Mouse (Mus musculus) brain, embryonic 14.5 days (tissue): Measurements from ENCODE around the gene Arhgap22. TPM values are rescaled to one million over a fixed set of nuclear protein-coding genes. Genes with fewer than 3 reads are reported as not detected.

Experiments used
- DNase-seq: peaks from one replicate; pipeline ENCODE4 v3.0.0-alpha.2; 2011; ENCODE audit warnings: low read depth
- CTCF ChIP-seq: fragments of 200-500 bp; IDR thresholded peaks from 2 replicates; pipeline ENCODE4 v1.5.1; 2012; ENCODE audit warnings: inconsistent platforms, mild to moderate bottlenecking, moderate library complexity, borderline replicate concordance; ENCODE audit not compliant: insufficient read depth, insufficient read length; ENCODE audit errors: extremely low read depth
- POLR2A ChIP-seq: fragments of 200-500 bp; IDR thresholded peaks from 2 replicates; pipeline ENCODE4 v1.6.1; 2012; ENCODE audit warnings: mild to moderate bottlenecking, inconsistent platforms, borderline replicate concordance; ENCODE audit not compliant: poor library complexity, insufficient read depth, insufficient read length, severe bottlenecking; ENCODE audit errors: extremely low read depth
- polyA plus RNA-seq: library from polyadenylated mRNA; depleted of rRNA; stranded (reverse); fragments of >200 nt; gene quantifications from 2 replicates; pipeline ENCODE4 v1.2.3, GENCODE M21; 2012

The Arhgap22 gene
- polyA plus RNA-seq, 1 experiment: 1.9 TPM

DNA sequence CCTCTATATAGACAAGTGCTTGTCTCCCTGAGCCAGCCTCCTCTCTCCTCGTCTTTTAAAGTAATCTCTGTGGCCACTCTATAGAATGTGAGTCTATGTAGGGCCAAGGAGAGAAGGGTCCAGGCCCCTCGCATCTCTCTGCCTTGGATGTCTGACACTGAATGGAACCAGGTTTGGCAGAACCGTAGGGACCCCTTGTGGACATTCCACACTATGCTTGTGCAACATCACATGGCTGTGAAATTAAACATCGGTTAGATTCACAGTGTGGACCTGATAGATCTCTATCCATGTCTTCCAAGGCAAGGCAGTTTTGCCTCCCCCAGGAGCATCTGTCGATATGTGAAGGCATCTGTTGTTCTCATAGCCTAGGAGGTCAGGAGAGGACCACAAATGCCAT is 124.9 kb downstream of the Arhgap22 start:
- no peak for DNase-seq

DNA sequence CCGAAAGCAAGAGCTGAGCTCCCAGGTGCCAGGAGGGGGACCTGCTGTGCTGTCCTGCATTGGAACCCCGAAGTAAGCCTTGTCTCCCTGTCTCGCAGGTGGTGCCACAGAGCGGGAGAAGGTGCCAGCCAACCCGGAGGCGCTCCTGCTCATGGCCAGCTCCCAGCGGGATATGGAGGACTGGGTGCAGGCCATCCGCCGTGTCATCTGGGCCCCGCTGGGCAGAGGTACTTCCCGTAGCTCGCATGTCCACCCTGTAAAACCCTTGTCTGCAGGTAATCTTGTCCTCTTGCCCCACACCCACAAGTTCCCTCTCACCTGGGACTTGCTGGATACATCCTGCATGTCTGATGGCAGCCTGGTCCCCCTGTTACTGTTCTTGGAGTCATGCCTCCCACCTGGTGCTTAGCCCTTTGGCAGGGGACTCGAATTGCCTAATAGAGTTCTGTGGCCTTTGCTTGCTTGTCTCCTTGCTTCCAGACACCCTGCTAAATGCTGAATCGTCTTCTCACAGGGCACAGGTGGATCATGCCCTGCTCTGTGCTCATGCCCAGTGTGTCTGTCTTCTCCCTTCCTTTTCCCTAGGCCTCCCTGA is 129.4 kb downstream of the Arhgap22 start:
- no peak for TF ChIP-seq CTCF
- TF ChIP-seq POLR2A: no peak
- DNase-seq: no peak

More for the DNA sequence above, 124.9 kb downstream of the Arhgap22 start:
- TF ChIP-seq CTCF: peak; percentile 16; the same call in 1 of the 2 replicates
- TF ChIP-seq POLR2A: no peak

DNA sequence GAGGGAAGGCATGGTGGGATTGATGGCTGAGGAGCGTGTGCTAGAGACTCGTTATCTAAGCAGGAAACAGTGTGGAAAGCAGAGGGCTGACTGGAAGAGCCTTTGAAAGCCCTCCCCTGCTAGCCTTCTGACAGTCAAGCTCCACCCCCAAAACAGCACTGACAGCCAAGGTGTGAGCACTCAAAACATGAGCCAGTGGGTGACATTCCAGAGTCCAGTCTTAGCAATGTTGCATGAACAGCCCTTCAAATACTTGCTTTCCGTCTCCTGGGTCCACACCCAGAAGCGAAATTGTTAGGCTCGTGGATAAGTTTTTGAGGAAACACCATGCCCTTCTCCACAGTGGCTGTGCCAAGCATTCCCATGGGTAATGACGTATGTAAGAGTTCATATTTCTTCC is 132.7 kb downstream of the Arhgap22 start:
- no peak for DNase-seq
- TF ChIP-seq POLR2A (no peak), CTCF (no peak)

GRCm38 (mm10) chr14:33347738-33348137 is 133.9 kb downstream of the Arhgap22 start:
- TF ChIP-seq POLR2A: no peak
- no peak for TF ChIP-seq CTCF
- DNase-seq: no peak

GRCm38 (mm10) chr14:33348146-33348545 is 134.3 kb downstream of the Arhgap22 start:
- TF ChIP-seq POLR2A (no peak), CTCF (no peak)
- DNase-seq: no peak

DNA sequence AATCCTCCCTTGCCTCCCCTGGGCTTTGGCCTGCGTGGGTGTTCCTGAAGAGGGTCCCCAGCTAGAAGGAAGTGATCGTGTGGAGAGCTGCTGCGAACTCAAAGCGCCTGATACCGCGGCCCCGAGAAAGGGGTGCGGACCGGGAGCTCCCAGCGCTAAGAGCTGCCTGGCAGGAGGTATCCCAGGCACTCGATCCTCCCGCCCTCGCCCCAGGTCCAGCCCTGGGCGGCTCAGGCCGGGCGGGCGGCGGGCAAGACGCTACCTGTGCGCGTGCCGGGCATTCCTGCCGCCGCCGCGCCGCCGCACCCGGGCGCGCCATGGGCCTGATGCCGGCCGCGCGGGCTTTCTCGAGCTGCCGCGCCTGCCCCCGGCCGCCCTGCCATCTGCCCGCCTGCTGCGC is 137.2 kb downstream of the Arhgap22 start:
- DNase-seq: no peak
- TF ChIP-seq POLR2A (no peak), CTCF (no peak)

DNA sequence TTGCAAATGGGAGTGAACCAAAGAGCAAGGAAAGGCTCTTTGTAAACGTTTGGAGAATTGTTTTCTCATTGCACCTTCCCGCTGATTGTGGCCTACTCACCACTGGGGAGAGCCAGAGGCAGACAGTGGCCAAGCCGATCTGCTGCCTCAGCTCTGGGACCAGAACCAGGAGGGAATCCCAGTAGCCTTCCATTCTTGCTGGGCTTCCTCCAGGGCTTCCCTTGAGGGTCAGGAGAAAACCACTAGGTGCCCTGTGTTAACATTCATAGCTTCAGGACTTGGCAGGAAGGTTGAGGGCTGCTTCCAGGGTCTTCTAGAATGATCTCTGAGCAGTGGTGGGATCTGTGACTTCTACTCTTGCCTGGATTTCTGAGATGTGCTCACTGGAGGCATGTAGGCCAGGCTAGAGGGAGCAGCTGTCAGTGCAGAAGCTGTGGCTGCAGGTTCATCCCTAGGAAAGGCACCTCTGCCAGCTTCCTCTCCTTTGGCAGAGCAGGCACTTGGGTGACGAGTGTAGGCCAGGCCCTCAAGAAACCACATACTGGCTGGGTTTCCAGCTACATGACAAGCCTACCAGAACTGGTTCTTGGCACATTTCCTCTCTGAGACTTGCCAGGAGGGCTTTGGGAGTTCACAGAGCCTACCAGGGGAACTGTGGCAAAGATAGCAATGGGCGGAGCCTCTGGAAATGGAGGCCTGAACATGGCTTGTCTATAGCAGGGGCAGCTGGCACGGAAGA is 138.3 kb downstream of the Arhgap22 start:
- no peak for DNase-seq
- no peak for TF ChIP-seq POLR2A
- TF ChIP-seq CTCF: no peak

GRCm38 (mm10) chr14:33352890-33353289 is 139.1 kb downstream of the Arhgap22 start:
- DNase-seq: no peak
- TF ChIP-seq POLR2A (no peak), CTCF (no peak)

DNA sequence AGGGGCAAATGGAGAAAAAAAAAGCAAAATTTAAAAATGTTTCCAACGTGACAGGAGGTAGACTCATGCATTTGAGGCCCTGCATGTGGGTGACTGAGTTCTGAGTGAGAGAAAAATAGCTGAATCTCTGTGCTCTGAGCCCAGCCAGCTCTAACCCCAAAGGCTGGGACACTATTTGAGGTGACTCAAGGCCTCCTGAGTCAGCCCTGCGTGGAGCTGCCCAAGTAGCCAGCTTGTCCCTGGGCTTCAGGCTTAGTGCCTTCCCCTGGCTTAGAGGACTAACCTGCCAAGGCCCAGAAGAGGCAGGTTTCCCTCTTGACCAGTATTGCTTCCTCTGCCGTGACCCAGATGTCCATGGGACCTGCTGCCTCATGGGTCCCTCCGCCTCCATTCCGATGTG is 141.4 kb downstream of the Arhgap22 start:
- no peak for DNase-seq
- TF ChIP-seq CTCF: no peak
- TF ChIP-seq POLR2A: no peak

DNA sequence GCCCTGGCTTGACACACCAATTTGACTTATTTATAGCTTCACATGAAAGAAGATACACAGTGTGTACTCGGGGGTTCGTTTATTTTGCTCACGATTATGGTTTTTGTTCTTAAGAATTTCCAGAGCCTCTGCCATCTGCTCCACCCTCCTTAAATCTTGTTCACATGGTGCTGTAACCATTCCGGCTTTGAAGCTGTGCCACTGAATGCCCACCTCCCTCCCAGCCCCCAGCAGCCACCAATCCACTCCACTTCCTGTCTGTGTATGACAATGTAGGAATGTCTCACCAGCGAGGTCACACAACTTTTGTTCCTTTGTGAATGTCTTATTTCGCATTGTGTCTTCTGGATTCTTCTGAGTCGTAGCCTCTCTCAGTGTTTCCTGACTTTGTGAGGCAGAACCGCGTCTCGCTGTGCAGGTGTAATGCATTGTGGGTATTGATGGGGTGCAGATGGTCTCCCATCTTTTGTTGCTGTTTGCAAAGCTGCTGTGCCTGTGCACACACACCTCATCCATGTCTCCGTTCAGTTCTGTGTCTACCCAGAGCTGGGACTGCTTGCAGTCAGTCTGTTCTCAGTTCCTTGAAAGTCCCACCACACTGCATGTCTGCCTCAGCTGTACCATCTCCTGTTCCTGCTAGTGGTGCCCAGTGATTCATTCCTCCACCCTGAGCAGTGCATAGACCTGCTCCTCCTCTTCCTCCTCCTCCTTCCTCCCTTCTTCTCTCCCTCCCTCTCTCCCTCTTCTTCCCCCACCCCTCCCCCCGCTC is 144.0 kb downstream of the Arhgap22 start:
- TF ChIP-seq CTCF (no peak), POLR2A (no peak)
- DNase-seq: peak; percentile 29

DNA sequence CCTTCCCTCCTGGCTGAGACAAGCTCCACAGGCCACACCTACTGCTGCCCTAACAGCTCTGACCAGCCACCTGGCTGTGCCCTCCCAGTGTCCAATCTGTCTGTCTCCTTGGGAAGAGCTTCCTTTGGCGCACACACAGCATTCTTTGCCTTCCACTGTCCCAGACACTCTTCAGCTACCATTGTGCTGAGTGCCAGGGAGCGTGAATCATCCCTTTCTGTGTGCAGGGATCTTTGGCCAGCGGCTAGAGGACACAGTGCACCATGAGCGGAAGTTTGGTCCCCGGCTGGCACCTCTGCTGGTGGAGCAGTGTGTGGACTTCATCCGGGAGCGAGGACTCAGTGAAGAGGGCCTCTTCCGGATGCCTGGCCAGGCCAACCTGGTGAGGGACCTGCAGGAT is 145.1 kb downstream of the Arhgap22 start:
- TF ChIP-seq CTCF: no peak
- TF ChIP-seq POLR2A: no peak
- no peak for DNase-seq
